Mouse (Mus musculus) myocyte (in vitro differentiated cells): ENCODE results near the gene Cdh18. TPM values are rescaled to one million over a fixed set of nuclear protein-coding genes. Genes with fewer than 3 reads are reported as not detected.

Experiments
- H3K27me3 ChIP-seq: one replicate; pipeline ENCODE4 v1.6.1; 2011; ENCODE audit not compliant: control insufficient read depth, insufficient read depth, insufficient read length
- H3K36me3 ChIP-seq: one replicate; pipeline ENCODE4 v1.6.1; 2011; ENCODE audit not compliant: control insufficient read depth, insufficient read depth
- H3K4me2 ChIP-seq: one replicate; pipeline ENCODE4 v1.6.1; 2011; ENCODE audit warnings: low read depth, control low read depth
- H3K4me3 ChIP-seq: one replicate; pipeline ENCODE4 v1.5.1; 2011; ENCODE audit warnings: mild to moderate bottlenecking, control low read depth, moderate library complexity
- H3K79me2 ChIP-seq: one replicate; pipeline ENCODE4 v1.6.1; 2011; ENCODE audit not compliant: control insufficient read depth, insufficient read depth
- H3ac ChIP-seq: one replicate; pipeline ENCODE4 v1.6.1; 2011; ENCODE audit not compliant: control insufficient read depth, insufficient read length
- CEBPB ChIP-seq: IDR thresholded peaks from 2 replicates; pipeline ENCODE4 v1.6.1; 2011; ENCODE audit warnings: mild to moderate bottlenecking, moderate library complexity; ENCODE audit not compliant: poor library complexity, insufficient read depth, severe bottlenecking
- E2F4 ChIP-seq: IDR thresholded peaks from one replicate; pipeline ENCODE4 v1.6.1; 2011; ENCODE audit warnings: mild to moderate bottlenecking, control low read depth, moderate library complexity; ENCODE audit not compliant: insufficient read depth
- MAX ChIP-seq: IDR thresholded peaks from one replicate; pipeline ENCODE4 v1.6.1; 2011; ENCODE audit warnings: low read depth, mild to moderate bottlenecking, control low read depth
- MYOD1 ChIP-seq, 3 experiments: IDR thresholded peaks; one replicate each; pipeline ENCODE4 v1.6.1; 2011; ENCODE audit warnings: control low read depth in 2 of 3, low read depth in 2 of 3, mild to moderate bottlenecking in 2 of 3, moderate library complexity in 1 of 3; ENCODE audit not compliant: insufficient read length in 2 of 3, control insufficient read depth in 1 of 3
- MYOG ChIP-seq, 3 experiments: IDR thresholded peaks; one replicate each; pipeline ENCODE4 v1.6.1; 2011; ENCODE audit warnings: control low read depth in 2 of 3, low read depth in 2 of 3, mild to moderate bottlenecking in 2 of 3; ENCODE audit not compliant: insufficient read length in 2 of 3, control insufficient read depth in 1 of 3, insufficient read depth in 1 of 3
- POLR2A ChIP-seq: IDR thresholded peaks from one replicate; pipeline ENCODE4 v1.6.1; 2011; ENCODE audit warnings: low read depth, mild to moderate bottlenecking, control low read depth, moderate library complexity; ENCODE audit not compliant: insufficient read length
- POLR2AphosphoS2 ChIP-seq: IDR thresholded peaks from one replicate; pipeline ENCODE4 v1.6.1; 2011; ENCODE audit warnings: low read depth, control low read depth; ENCODE audit not compliant: insufficient read length
- REST ChIP-seq: IDR thresholded peaks from one replicate; pipeline ENCODE4 v1.6.1; 2011; ENCODE audit warnings: mild to moderate bottlenecking, control low read depth, moderate library complexity; ENCODE audit not compliant: insufficient read depth, insufficient read length
- SRF ChIP-seq: IDR thresholded peaks from one replicate; pipeline ENCODE4 v1.6.1; 2011; ENCODE audit warnings: low read depth; ENCODE audit not compliant: control insufficient read depth, insufficient read length
- TCF12 ChIP-seq: IDR thresholded peaks from one replicate; pipeline ENCODE4 v1.6.1; 2011; ENCODE audit warnings: mild to moderate bottlenecking, control low read depth; ENCODE audit not compliant: poor library complexity, insufficient read depth, severe bottlenecking
- TCF3 ChIP-seq: IDR thresholded peaks from one replicate; pipeline ENCODE4 v1.6.1; 2011; ENCODE audit warnings: low read depth, control low read depth; ENCODE audit not compliant: insufficient read length
- USF1 ChIP-seq: IDR thresholded peaks from one replicate; pipeline ENCODE4 v1.6.1; 2011; ENCODE audit warnings: low read depth, mild to moderate bottlenecking, control low read depth, moderate library complexity
- polyA plus RNA-seq: library from polyadenylated mRNA; unstranded; fragments of >200 nt; fragmentation: generic; extraction: Trizol; gene quantifications from one replicate; pipeline ENCODE4 v1.2.1, GENCODE M21; 2012; ENCODE audit warnings: missing spikeins

Gene Cdh18
- polyA plus RNA-seq, 1 experiment: 2.5 TPM

DNA sequence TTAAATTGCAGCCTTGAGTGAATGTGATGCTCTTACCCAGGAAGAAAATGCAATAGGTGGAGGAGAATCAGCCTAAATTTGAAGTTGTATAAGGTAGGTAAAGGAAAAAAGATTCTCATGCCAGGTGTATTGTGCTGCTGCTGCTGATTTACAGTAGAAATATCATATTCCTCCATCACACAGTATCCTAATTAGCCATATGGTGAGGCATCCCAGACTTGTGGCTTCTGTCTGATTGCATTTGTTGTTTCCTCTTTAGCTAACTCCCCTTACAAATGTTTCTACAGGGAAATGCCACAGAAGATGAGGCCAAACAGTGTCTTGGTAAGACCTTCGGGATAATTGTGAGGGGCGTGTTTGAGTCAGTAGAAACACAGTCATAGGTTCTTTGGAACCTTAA, 802.3 kb downstream of the Cdh18 start:
- Histone ChIP-seq H3K36me3 (no peaks in the 10 kb centered on the region), H3ac (no peak overlapping the region), H3K79me2 (no peaks in the 10 kb centered on the region), H3K4me2 (no peak overlapping the region), H3K27me3 (no peaks in the 10 kb centered on the region), H3K4me3 (no peak overlapping the region)
- TF ChIP-seq MYOG (IDR thresholded peaks at IDR 0.05; ENCODE audit: control insufficient read depth in 1 of 3, insufficient read depth in 1 of 3, insufficient read length in 2 of 3, low read depth in 2 of 3) (no peak), REST (no peak), POLR2AphosphoS2 (no peak), E2F4 (no peak), SRF (no peak), USF1 (no peak), POLR2A (no peak), CEBPB (no peak), MAX (no peak)

DNA sequence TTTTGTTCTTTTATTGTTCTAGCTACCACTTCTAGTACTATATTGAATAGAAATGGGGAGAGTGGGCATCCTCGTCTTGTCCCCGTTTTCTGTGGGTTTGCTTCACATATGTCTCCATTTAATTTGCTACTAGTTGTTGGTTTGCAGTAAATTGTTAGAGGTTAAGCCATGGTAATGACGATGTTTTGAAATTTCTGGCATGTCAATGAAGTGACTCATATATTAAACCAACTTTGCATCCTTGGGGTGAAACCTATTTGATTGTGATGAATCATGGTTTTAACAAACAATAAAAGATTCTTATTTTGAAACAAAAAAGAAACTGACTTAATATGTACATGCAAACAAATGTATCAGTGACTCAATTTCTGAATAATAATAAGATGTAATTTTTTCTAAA, 817.5 kb downstream of the Cdh18 start:
- peak; percentile 59; the same call in 1 of the 2 replicates for TF ChIP-seq CEBPB
- TF ChIP-seq MYOG (IDR thresholded peaks at IDR 0.05; ENCODE audit: control insufficient read depth in 1 of 3, insufficient read depth in 1 of 3, insufficient read length in 2 of 3, low read depth in 2 of 3): no peak

DNA sequence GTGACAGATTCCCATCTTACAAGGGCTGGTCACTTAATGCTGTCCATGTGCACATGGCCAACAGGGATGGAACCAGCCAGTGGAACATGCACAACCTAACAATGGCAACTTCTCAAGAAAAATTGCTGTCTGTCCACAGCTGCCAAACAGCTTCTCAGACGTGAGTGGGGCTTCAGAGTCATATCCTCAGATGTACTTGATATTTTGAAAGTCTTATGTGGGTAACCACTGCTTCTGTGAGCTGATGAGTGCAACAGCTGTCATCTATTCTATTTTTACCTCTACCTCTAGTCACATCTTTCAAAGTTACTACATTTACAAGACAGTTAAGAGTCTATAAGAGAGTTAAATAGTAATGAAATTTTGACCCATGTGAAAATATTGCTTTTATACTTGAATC, 818.9 kb downstream of the Cdh18 start:
- Histone ChIP-seq H3K27me3 (no peaks in the 10 kb centered on the region), H3K4me2 (peak overlapping the region; percentile 26), H3ac (no peak overlapping the region), H3K36me3 (no peaks in the 10 kb centered on the region), H3K4me3 (no peak overlapping the region), H3K79me2 (no peaks in the 10 kb centered on the region)
- no peak for TF ChIP-seq REST
- TF ChIP-seq MYOG (IDR thresholded peaks at IDR 0.05; ENCODE audit: control insufficient read depth in 1 of 3, insufficient read depth in 1 of 3, insufficient read length in 2 of 3, low read depth in 2 of 3): peak in 2 of 3 experiments; percentile 53 to 80
- TF ChIP-seq TCF12: peak; percentile 74
- TF ChIP-seq MYOD1 (IDR thresholded peaks at IDR 0.05; ENCODE audit: control insufficient read depth in 1 of 3, insufficient read length in 2 of 3, low read depth in 2 of 3): peak; percentile 65 to 86 (median 71)
- no peak for TF ChIP-seq E2F4
- TF ChIP-seq SRF: no peak
- peak; percentile 46 for TF ChIP-seq CEBPB

More for the DNA sequence above, 817.5 kb downstream of the Cdh18 start:
- Histone ChIP-seq H3K4me3 (no peak overlapping the region), H3K79me2 (no peaks in the 10 kb centered on the region), H3K4me2 (no peak overlapping the region), H3K27me3 (no peaks in the 10 kb centered on the region), H3K36me3 (no peaks in the 10 kb centered on the region), H3ac (no peak overlapping the region)

DNA sequence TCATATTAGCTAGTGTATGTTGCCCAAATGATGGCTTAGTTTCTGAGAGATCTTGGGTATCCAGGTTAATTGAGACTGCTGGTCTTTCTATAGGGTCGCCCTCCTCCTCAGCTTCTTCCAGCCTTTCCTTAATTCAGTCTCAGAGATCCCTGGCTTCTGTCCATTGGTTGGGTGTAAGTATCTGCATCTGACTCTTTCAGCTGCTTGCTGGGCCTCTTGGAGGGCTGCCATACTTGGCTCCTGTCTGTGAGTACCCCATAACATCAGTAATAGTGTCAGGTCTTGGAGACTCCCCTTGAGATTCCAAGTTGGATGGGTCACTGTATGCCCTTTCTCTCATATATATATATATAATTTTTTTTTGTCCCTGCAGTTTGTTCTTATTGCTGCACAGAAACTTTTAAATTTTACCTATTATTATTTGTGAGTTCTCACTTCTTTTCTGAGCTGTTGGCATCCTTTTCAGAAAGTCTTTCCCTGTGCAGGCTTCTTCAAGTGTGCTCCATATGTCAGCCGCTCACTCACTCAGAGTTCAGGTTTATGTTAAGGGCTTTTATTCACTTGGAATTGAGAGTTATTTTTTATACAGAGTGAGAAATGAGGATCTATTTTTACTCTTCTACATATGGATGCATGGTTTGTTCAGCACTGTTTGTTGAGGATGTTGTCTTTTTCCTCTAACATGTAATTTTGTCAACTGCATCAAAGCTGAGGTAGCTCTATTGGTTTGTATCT, 829.4 kb downstream of the Cdh18 start:
- H3ac ChIP-seq: no peak overlapping the region
- no peak for TF ChIP-seq POLR2A
- TF ChIP-seq MYOG (IDR thresholded peaks at IDR 0.05; ENCODE audit: control insufficient read depth in 1 of 3, insufficient read depth in 1 of 3, insufficient read length in 2 of 3, low read depth in 2 of 3): no peak
- no peak for TF ChIP-seq REST
- TF ChIP-seq USF1: no peak
- TF ChIP-seq CEBPB: no peak
- TF ChIP-seq MYOD1 (IDR thresholded peaks at IDR 0.05; ENCODE audit: control insufficient read depth in 1 of 3, insufficient read length in 2 of 3, low read depth in 2 of 3): no peak
- no peak for TF ChIP-seq TCF3
- TF ChIP-seq TCF12: no peak
- TF ChIP-seq E2F4: no peak
- no peak for TF ChIP-seq POLR2AphosphoS2
- no peak for TF ChIP-seq SRF
- TF ChIP-seq MAX: no peak
- H3K27me3 ChIP-seq: no peaks in the 10 kb centered on the region
- H3K4me2 ChIP-seq: peak overlapping the region; percentile 53
- no peak overlapping the region for H3K4me3 ChIP-seq
- H3K79me2 ChIP-seq: no peaks in the 10 kb centered on the region
- no peaks in the 10 kb centered on the region for H3K36me3 ChIP-seq

DNA sequence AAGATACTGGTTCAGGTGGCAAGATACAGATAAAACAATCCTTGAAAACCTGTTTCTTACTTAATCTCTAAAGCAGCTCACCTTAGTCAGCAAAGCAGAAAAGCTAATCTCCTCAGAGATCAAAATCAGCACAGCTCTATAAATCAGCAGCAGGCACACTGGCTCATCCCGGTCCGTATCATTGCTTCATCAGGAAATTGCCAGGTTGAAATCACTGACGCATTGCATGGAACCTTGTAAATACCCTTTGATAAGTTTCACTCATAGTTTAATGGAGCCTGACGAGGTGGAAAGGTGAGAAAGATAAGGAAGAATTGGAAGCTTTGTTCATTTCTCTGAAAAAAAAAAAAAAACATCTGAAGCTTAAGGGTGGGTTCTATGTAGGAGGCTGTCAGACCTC, 837.0 kb downstream of the Cdh18 start:
- Histone ChIP-seq H3K27me3 (no peaks in the 10 kb centered on the region), H3K4me2 (no peak overlapping the region), H3K36me3 (no peaks in the 10 kb centered on the region), H3ac (no peak overlapping the region), H3K79me2 (no peaks in the 10 kb centered on the region), H3K4me3 (no peak overlapping the region)
- no peak for TF ChIP-seq POLR2AphosphoS2
- no peak for TF ChIP-seq POLR2A
- TF ChIP-seq SRF: no peak
- TF ChIP-seq E2F4: no peak
- TF ChIP-seq MAX: no peak
- TF ChIP-seq MYOG (IDR thresholded peaks at IDR 0.05; ENCODE audit: control insufficient read depth in 1 of 3, insufficient read depth in 1 of 3, insufficient read length in 2 of 3, low read depth in 2 of 3): no peak
- TF ChIP-seq TCF12: no peak
- no peak for TF ChIP-seq USF1
- no peak for TF ChIP-seq MYOD1 (IDR thresholded peaks at IDR 0.05; ENCODE audit: control insufficient read depth in 1 of 3, insufficient read length in 2 of 3, low read depth in 2 of 3)
- TF ChIP-seq TCF3: no peak
- no peak for TF ChIP-seq REST
- no peak for TF ChIP-seq CEBPB
